Mouse (Mus musculus): ENCODE results near the gene Scd2. TPM values are rescaled to one million over a fixed set of nuclear protein-coding genes. Genes with fewer than 3 reads are reported as not detected.

The Scd2 gene
- total and polyA plus RNA-seq, 3 experiments, result 47.4 to 593 (median 392) TPM

DNA sequence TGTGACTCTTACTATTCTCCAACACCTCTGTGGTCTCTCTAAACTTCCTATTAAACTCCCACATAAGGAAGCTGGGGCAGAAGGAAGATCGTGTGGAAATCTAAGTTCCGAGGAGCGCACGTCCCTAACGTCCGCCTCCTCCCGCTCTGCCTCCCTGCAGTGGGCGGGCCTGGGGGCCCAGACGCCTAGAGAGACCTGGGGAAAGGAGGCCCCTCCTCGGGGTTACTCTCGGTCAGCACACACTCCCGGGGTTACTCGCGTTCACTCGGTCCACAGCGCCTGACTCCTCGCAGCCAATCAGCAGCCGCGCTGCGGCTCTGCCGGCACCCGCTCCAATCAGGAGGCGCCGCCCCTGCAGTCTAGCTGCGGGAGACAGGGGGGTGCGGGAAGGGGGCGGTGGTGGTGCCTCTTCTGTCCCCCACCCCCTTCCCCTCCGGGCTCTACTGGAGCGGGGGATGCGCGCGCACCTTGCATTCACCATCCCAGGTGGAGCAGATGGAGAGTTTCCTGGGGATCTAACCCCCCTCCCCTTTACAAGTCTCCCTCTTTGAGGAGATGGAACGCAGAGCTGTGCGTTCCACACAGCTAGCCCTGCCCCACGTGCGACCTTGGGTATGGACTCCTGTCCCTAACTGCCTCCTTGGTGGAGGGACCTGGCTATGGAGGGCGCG, 9.3 kb upstream of the Scd2 start (continued):
- no peak for TF ChIP-seq ZNF384 (IDR thresholded peaks at IDR 0.05; ENCODE audit: low read depth, low read length)
- TF ChIP-seq POLR2AphosphoS5 (IDR thresholded peaks at IDR 0.05; ENCODE audit: borderline replicate concordance, low read depth, low read length), result no peak
- TF ChIP-seq MAX (IDR thresholded peaks at IDR 0.05; ENCODE audit: low read length), result peak; percentile 61
- peak; percentile 47 for TF ChIP-seq RCOR1 (IDR thresholded peaks at IDR 0.05; ENCODE audit: low read depth, low read length)
- peak; percentile 97 for TF ChIP-seq POLR2AphosphoS2 (IDR thresholded peaks at IDR 0.05; ENCODE audit: low read length)
- TF ChIP-seq UBTF (IDR thresholded peaks at IDR 0.05; ENCODE audit: borderline replicate concordance, insufficient read depth, low read depth, low read length), result no peak
- TF ChIP-seq SMC3 (IDR thresholded peaks at IDR 0.05; ENCODE audit: low read depth, low read length), result no peak
- no peak for TF ChIP-seq TAL1 (IDR thresholded peaks at IDR 0.05; ENCODE audit: low read length)
- TF ChIP-seq BHLHE40 (IDR thresholded peaks at IDR 0.05; ENCODE audit: borderline replicate concordance, low read depth, low read length), result peak; percentile 50
- TF ChIP-seq MYB (IDR thresholded peaks at IDR 0.05; ENCODE audit: low read depth, low read length), result peak; percentile 39
- TF ChIP-seq MAFK (IDR thresholded peaks at IDR 0.05; ENCODE audit: borderline replicate concordance, low read depth, low read length), result no peak
- TF ChIP-seq RAD21 (IDR thresholded peaks at IDR 0.05; ENCODE audit: low read depth, low read length), result no peak
- TF ChIP-seq SIN3A (IDR thresholded peaks at IDR 0.05; ENCODE audit: low read length), result peak; percentile 67; the same call in 1 of the 2 replicates
- TF ChIP-seq USF1 (IDR thresholded peaks at IDR 0.05; ENCODE audit: low read depth, low read length), result peak; percentile 93
- peak; percentile 23; the same call in 1 of the 2 replicates for TF ChIP-seq CHD2 (IDR thresholded peaks at IDR 0.05; ENCODE audit: low read length)
- 0 out of 2 replicates have a peak, but pooled peaks have one; percentile 18 for TF ChIP-seq KAT2A (conservative IDR thresholded peaks at IDR 0.05; ENCODE audit: low read depth, low read length)

DNA sequence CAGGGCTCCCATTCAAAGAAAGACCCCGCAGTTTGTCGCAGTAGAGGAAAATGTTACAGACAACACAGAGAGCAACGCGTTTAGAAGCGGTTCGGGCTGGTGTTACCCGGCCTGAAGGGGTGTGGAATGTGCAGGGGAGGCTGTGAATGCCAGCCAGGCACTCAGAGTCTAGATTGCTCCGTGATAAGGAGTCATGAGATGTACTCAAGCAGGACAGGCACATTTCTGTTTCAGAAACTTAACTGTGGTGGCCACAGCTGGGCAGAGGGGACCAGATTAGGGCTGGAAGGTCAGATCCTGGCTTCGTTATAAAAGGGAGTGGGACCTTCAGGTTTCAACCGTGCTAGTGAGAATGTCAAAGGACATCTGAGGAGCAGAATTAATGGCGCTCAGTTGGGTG, 8.8 kb upstream of the Scd2 start:
- Histone ChIP-seq H3K9me3 (replicated peaks; ENCODE audit: insufficient read depth, low read length) (no peaks in the 10 kb centered on the region), H3K27me3 (ENCODE audit: control insufficient read depth in 1 of 2, insufficient read depth in 2 of 2, low read length in 2 of 2) (no peaks in the 10 kb centered on the region), H3K36me3 (ENCODE audit: control insufficient read depth in 1 of 2, insufficient read depth in 2 of 2, low read length in 2 of 2) (peaks cover 0 to 66% of the 10 kb centered on the region in 2 experiments; a peak in 2 of 4 replicates), H3K9ac (ENCODE audit: control insufficient read depth, low read depth, low read length, poor library complexity, severe bottlenecking) (peak overlapping the region; percentile 85), H3K27ac (ENCODE audit: control insufficient read depth, low read depth, low read length) (peak overlapping the region; percentile 97), H3K79me2 (ENCODE audit: control insufficient read depth, insufficient read depth, low read length, poor library complexity) (peaks cover 2% of the 10 kb centered on the region; the same call in 1 of the 2 replicates), H3K4me1 (ENCODE audit: control insufficient read depth in 1 of 2, insufficient read depth in 2 of 2, low read length in 2 of 2) (peaks cover 44 to 78% of the 10 kb centered on the region in 2 experiments), H3K4me3 (ENCODE audit: control insufficient read depth in 1 of 2, insufficient read depth in 1 of 2, low read depth in 2 of 2, low read length in 2 of 2) (peak overlapping the region; percentile 52 to 58)
- DNase-seq (ENCODE audit: low read depth, low spot score), result peak; percentile 91
- TF ChIP-seq MYB (IDR thresholded peaks at IDR 0.05; ENCODE audit: low read depth, low read length) (peak; percentile 4; the same call in 1 of the 2 replicates), TAL1 (IDR thresholded peaks at IDR 0.05; ENCODE audit: low read length) (no peak), ZMIZ1 (IDR thresholded peaks at IDR 0.05; ENCODE audit: low read depth, low read length) (peak; percentile 84), SMC3 (IDR thresholded peaks at IDR 0.05; ENCODE audit: low read depth, low read length) (peak; percentile 24; the same call in 1 of the 2 replicates), UBTF (IDR thresholded peaks at IDR 0.05; ENCODE audit: borderline replicate concordance, insufficient read depth, low read depth, low read length) (0 out of 2 replicates have a peak, but pooled peaks have one; percentile 65), ETS1 (IDR thresholded peaks at IDR 0.05; ENCODE audit: low read depth, low read length) (peak; percentile 79), JUND (IDR thresholded peaks at IDR 0.05; ENCODE audit: low read depth, low read length) (0 out of 2 replicates have a peak, but pooled peaks have one; percentile 57), POLR2AphosphoS5 (IDR thresholded peaks at IDR 0.05; ENCODE audit: borderline replicate concordance, low read depth, low read length) (peak; percentile 71; the same call in 1 of the 2 replicates), USF2 (IDR thresholded peaks at IDR 0.05; ENCODE audit: borderline replicate concordance in 1 of 2, insufficient read depth in 1 of 2, low read depth in 1 of 2, low read length in 2 of 2) (no peak), TBP (IDR thresholded peaks at IDR 0.05; ENCODE audit: low read depth, low read length) (peak; percentile 89), SIN3A (IDR thresholded peaks at IDR 0.05; ENCODE audit: low read length) (peak; percentile 65; the same call in 1 of the 2 replicates), CHD2 (IDR thresholded peaks at IDR 0.05; ENCODE audit: low read length) (no peak), MAX (IDR thresholded peaks at IDR 0.05; ENCODE audit: low read length) (peak; percentile 66), NRF1 (IDR thresholded peaks at IDR 0.05; ENCODE audit: insufficient read depth, low read depth, low read length, poor library complexity, severe bottlenecking) (no peak), EP300 (IDR thresholded peaks at IDR 0.05; ENCODE audit: low read depth in 1 of 2, low read length in 2 of 2) (peak; percentile 67 to 68), GABPA (IDR thresholded peaks at IDR 0.05; ENCODE audit: low read depth, low read length) (no peak; the same call in 1 of the 2 replicates), BHLHE40 (IDR thresholded peaks at IDR 0.05; ENCODE audit: borderline replicate concordance, low read depth, low read length) (no peak), ZKSCAN1 (IDR thresholded peaks at IDR 0.05; ENCODE audit: low read depth, low read length) (peak; percentile 70; the same call in 1 of the 2 replicates), MYC (IDR thresholded peaks at IDR 0.05; ENCODE audit: low read depth, low read length) (peak; percentile 70; the same call in 1 of the 2 replicates), RAD21 (IDR thresholded peaks at IDR 0.05; ENCODE audit: low read depth, low read length) (no peak), ZC3H11A (IDR thresholded peaks at IDR 0.05; ENCODE audit: low read depth, low read length) (no peak), MEF2A (IDR thresholded peaks at IDR 0.05; ENCODE audit: extremely low read depth, insufficient replicate concordance, low read depth, low read length, poor library complexity, severe bottlenecking) (no peak), GATA1 (IDR thresholded peaks at IDR 0.05; ENCODE audit: low read depth, low read length) (peak; percentile 95), POLR2A (IDR thresholded peaks at IDR 0.05; ENCODE audit: control insufficient read depth in 1 of 2, insufficient read depth in 1 of 2, low read depth in 1 of 2, low read length in 2 of 2, poor library complexity in 1 of 2) (peak in 1 of 2 experiments; percentile 87; a peak in 2 of 4 replicates)

All from MEL (cell line).